Mouse (Mus musculus) thymus, postnatal 4 days (tissue): ENCODE data around the gene Gm21170.
"Not testable (repeated sequence)": the region's sequence is repeated elsewhere in the genome, so short reads cannot be mapped to it uniquely, and the experiment has no call there.

Source experiments
- DNase-seq: peaks from one replicate; pipeline ENCODE4 v3.0.0; 2021

Gm21170 gene

GRCm38 (mm10) chrY:47690998-47691397 is at the start of gene Gm21170:
TSS of gene Gm21170 (minus strand) at chrY:47691098.
- DNase-seq, result not testable (repeated sequence)
